Mouse (Mus musculus): Measurements from ENCODE around the gene Vmn1r16. TPM values are rescaled to one million over a fixed set of nuclear protein-coding genes. Genes with fewer than 3 reads are reported as not detected.
"Not testable (repeated sequence)": the region's sequence is repeated elsewhere in the genome, so short reads cannot be mapped to it uniquely, and the experiment has no call there.

Vmn1r16 gene
- polyA plus RNA-seq (2016; fragmentation: Nextera tagmentation; extraction: Ambion mirVana) = not detected in 2 replicates

DNA sequence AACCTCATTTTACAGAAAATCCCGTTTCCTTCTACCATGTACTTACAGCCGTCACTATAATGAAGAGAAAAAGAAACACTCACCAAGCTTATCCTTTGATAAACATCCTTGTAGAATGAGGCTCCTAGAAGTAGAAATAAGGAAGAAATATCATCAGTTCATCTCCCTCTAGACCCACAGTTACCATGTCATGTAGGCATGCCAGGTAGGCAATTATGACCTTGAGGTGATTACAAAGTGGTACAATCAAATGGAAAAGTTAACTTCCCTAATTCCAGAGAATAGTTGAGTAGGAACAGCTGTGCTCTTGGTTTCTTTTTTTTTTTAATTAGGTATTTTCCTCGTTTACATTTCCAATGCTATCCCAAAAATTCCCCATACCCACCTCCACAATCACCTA is at the start of gene Vmn1r16:
Vmn1r16 (minus strand) TSS at position 101 of the 400 bp plus-strand sequence.
- H3K27me3 ChIP-seq (ENCODE audit: insufficient read depth, poor library complexity, severe bottlenecking) = no peaks in the 10 kb centered on the region
- no peak within 1 kb of the TSS for H3K27ac ChIP-seq
- no peak for DNase-seq (ENCODE audit: low spot score)
- no peaks in the 10 kb centered on the region for H3K9me3 ChIP-seq
- H3K4me3 ChIP-seq = no peak within 1 kb of the TSS
- WGBS = 73% methylated on average over 3 of the region's 3 CpGs
- H3K4me1 ChIP-seq = no peaks in the 10 kb centered on the region
- no peaks in the 10 kb centered on the region for H3K36me3 ChIP-seq

DNA sequence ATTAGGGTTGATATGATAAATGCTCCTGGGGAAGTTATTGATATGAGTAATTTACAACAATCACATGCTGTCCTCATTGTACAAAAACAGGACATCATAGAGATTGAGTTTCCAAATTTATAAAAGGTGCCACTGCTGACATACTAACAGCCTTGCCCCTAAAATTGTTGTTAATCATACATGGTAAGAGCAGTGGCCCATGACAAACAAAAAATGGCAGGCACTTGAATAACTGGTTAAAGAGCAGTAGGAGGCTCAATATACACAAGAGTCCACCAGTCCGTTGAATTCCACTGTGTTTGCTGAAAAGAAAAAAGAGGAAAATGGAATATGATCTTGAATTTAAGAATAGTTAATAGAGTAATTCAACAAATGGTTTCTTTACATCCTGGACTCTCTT is 38.2 kb upstream of the Vmn1r16 start:
- no peak overlapping the region for H3K4me3 ChIP-seq
- H3K4me1 ChIP-seq = no peaks in the 10 kb centered on the region
- no peak overlapping the region for H3K27ac ChIP-seq
- H3K27me3 ChIP-seq (ENCODE audit: insufficient read depth, poor library complexity, severe bottlenecking) = no peaks in the 10 kb centered on the region
- 81% methylated on average over 1 of the region's 1 CpGs for WGBS
- DNase-seq (ENCODE audit: low spot score) = no peak
- H3K9me3 ChIP-seq = no peaks in the 10 kb centered on the region
- no peaks in the 10 kb centered on the region for H3K36me3 ChIP-seq

DNA sequence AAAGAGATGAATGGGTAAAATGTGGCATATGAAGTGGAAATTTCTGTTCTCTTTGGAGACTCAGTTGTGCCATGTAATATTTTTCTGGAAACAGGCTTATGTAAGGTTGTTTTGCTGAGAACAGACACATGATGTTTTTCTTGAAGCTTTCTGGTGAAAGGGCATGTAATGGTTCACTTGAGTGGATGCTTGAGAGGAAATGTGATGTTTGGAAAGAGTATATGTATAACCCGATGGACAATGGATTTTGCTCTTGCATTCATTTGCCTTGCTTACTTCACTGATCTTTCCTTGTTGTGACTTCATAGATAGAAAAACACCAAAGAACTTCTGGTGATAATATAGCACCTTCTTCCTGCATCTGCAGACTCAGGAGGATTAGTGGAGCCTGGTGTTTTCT is 36.6 kb upstream of the Vmn1r16 start:
- H3K27me3 ChIP-seq (ENCODE audit: insufficient read depth, poor library complexity, severe bottlenecking); H3K9me3 ChIP-seq; H3K4me1 ChIP-seq; H3K27ac ChIP-seq; H3K36me3 ChIP-seq; DNase-seq (ENCODE audit: low spot score); H3K4me3 ChIP-seq: not testable (repeated sequence)
- WGBS = 92% methylated on average over 1 of the region's 1 CpGs

DNA sequence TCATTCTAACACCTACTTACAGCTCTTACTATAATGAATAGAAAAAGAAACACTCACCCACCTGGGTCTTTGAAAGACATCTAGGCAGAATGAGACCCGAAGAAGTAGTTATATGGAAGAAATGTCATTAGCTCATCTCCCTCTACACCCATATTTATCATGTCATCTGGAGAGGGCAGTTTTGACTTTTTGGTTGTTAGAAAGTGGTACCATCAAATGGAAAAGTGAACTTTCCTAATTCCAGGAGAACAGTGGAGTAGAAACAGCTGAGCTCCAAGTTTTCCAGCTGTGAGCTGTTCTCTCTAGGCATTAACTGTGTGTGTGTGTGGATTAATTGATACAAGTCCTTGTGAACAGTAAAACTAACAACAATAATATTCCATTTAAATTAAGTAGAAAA is 34.3 kb upstream of the Vmn1r16 start, which contains the start of gene Vmn1r17:
Vmn1r17 (minus strand) TSS at position 101 of the 400 bp plus-strand sequence.
- H3K9me3 ChIP-seq = no peaks in the 10 kb centered on the region
- H3K4me3 ChIP-seq = no peak within 1 kb of the TSS
- no peaks in the 10 kb centered on the region for H3K27me3 ChIP-seq (ENCODE audit: insufficient read depth, poor library complexity, severe bottlenecking)
- no peaks in the 10 kb centered on the region for H3K4me1 ChIP-seq
- no peak for DNase-seq (ENCODE audit: low spot score)
- no peak within 1 kb of the TSS for H3K27ac ChIP-seq
- no peaks in the 10 kb centered on the region for H3K36me3 ChIP-seq
- WGBS = 86% methylated on average over 1 of the region's 1 CpGs

DNA sequence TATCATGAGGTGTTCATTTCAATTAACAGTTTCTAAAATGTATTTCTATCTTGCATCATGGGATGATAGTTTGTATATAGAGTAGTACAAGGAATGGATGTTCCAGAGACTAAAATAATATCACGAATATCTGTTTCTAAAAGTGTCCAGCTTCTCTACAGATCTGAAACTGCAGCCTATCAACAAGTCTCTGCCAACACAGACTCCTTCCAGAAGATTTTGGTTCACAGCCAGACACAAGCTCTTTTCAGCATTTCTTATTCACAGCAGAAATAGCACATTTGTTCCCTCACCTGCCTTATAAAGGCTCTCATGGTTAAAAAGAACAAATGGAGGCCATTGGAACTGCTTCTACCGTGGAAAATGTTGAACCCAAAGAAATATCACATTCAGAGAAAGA is 27.6 kb upstream of the Vmn1r16 start:
- Histone ChIP-seq H3K4me1 (no peaks in the 10 kb centered on the region), H3K27ac (no peak overlapping the region)
- whole genome bisulfite sequencing = 68% methylated on average over 2 of the region's 2 CpGs

DNA sequence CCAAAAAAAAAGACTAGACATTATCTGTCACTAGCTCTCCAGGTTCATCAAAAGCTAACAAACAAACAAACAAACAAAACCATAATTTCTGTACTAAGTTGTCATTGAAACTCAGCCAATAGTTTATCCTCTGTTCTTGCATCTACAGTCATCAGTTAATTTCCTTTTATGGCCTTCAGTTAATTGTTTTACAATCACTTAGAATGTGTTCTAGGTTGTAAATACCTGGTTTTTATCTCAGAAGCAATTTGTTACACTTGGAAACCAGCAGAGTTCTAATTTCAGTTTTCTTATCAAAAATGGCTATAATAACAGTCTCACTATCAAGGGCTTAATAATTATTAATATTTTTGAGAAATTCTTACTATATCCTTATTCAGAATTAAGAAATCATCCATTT is 3.1 kb downstream of the Vmn1r16 start:
- no peak overlapping the region for H3K27ac ChIP-seq
- no peaks in the 10 kb centered on the region for H3K36me3 ChIP-seq
- no peak for DNase-seq (ENCODE audit: low spot score)

More for the DNA sequence above, 27.6 kb upstream of the Vmn1r16 start:
- no peaks in the 10 kb centered on the region for H3K36me3 ChIP-seq
- no peaks in the 10 kb centered on the region for H3K9me3 ChIP-seq
- no peaks in the 10 kb centered on the region for H3K27me3 ChIP-seq (ENCODE audit: insufficient read depth, poor library complexity, severe bottlenecking)
- no peak for DNase-seq (ENCODE audit: low spot score)
- no peak overlapping the region for H3K4me3 ChIP-seq

DNA sequence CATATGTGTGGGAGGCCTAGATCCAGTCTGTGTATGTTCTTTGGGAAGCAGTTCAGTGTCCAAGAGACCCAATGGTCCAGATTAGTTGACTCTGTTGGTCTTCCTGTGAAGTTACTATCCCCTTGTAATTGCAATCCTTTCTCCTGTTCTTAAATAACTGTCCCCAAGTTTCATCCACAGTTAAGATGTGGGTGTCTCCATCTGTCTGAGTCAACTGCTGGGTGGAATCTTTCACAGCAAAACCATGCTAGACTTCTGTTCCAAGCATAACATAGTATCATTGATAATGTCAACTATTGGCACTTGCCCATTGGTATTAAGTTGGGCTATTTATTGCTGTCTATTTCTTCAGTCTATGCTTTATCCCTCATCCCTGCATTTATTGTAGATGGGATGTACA is 50.3 kb downstream of the Vmn1r16 start:
- no peak overlapping the region for H3K27ac ChIP-seq
- DNase-seq (ENCODE audit: low spot score) = no peak
- H3K36me3 ChIP-seq = no peaks in the 10 kb centered on the region
- no peak overlapping the region for H3K4me3 ChIP-seq
- no peaks in the 10 kb centered on the region for H3K9me3 ChIP-seq
- H3K4me1 ChIP-seq = no peaks in the 10 kb centered on the region
- no peaks in the 10 kb centered on the region for H3K27me3 ChIP-seq (ENCODE audit: insufficient read depth, poor library complexity, severe bottlenecking)

More for the DNA sequence above, 3.1 kb downstream of the Vmn1r16 start:
- Histone ChIP-seq H3K4me3 (no peak overlapping the region), H3K4me1 (no peaks in the 10 kb centered on the region), H3K27me3 (ENCODE audit: insufficient read depth, poor library complexity, severe bottlenecking) (no peaks in the 10 kb centered on the region), H3K9me3 (no peaks in the 10 kb centered on the region)

DNA sequence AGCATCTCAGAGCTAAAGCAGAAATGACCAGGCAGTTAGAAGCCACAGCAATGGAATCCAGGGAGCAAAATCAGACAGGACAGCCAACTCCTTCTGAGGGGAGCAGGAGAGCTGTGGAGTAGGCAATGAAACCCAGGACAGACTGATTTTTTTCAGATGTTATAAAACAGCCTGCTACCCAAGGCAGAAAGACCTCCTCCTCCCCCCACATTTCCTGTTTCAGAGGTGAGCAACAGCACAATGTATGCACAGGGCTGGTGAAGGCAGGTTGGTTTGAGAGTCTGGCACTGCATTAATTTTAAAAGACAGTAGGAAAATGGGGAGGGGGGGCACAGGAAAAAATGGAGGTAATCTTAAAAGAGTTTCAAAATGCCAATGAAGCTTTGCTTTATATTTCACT is 56.8 kb downstream of the Vmn1r16 start:
- Histone ChIP-seq H3K9me3 (no peaks in the 10 kb centered on the region), H3K27ac (no peak overlapping the region), H3K36me3 (no peaks in the 10 kb centered on the region), H3K27me3 (ENCODE audit: insufficient read depth, poor library complexity, severe bottlenecking) (no peaks in the 10 kb centered on the region), H3K4me1 (no peaks in the 10 kb centered on the region), H3K4me3 (no peak overlapping the region)
- no peak for DNase-seq (ENCODE audit: low spot score)

DNA sequence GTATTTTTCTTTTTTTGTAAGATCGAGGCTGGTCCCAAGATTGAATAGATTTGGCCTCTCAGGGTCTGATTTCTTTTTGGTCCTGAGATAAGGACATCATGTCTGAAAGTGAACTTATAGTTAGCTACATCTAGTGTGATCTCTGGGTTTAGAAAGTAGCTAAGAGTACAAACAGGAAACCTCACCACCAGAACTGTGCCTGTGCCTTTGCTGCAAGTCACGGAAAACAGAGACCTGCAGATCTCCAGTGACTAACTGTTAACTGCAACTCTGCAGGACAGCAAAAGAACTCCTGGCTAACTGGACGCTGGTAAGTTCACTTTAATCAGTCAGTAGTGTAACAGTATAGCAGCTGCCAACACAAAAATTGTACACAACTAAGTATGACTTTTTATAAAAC is 57.4 kb downstream of the Vmn1r16 start:
- Histone ChIP-seq H3K4me1 (no peaks in the 10 kb centered on the region), H3K27ac (no peak overlapping the region), H3K27me3 (ENCODE audit: insufficient read depth, poor library complexity, severe bottlenecking) (no peaks in the 10 kb centered on the region), H3K4me3 (no peak overlapping the region), H3K9me3 (no peaks in the 10 kb centered on the region), H3K36me3 (no peaks in the 10 kb centered on the region)
- 73% methylated on average over 3 of the region's 3 CpGs for whole genome bisulfite sequencing
- DNase-seq (ENCODE audit: low spot score) = no peak

Other genes with a start within 250 kb of the Vmn1r16 start
- not detected in 2 replicates for gene Vmn1r10, start 220.0 kb downstream of the Vmn1r16 start, polyA plus RNA-seq (2016; fragmentation: Nextera tagmentation; extraction: Ambion mirVana)
- gene Vmn1r11, start 196.0 kb downstream of the Vmn1r16 start, polyA plus RNA-seq (2016; fragmentation: Nextera tagmentation; extraction: Ambion mirVana) = not detected in 2 replicates
- gene Vmn1r12, start 172.6 kb downstream of the Vmn1r16 start, polyA plus RNA-seq (2016; fragmentation: Nextera tagmentation; extraction: Ambion mirVana) = not detected in 2 replicates
- gene Vmn1r13, start 126.2 kb downstream of the Vmn1r16 start, polyA plus RNA-seq (2016; fragmentation: Nextera tagmentation; extraction: Ambion mirVana) = not detected in 2 replicates
- gene Vmn1r14, start 97.8 kb downstream of the Vmn1r16 start, polyA plus RNA-seq (2016; fragmentation: Nextera tagmentation; extraction: Ambion mirVana) = not detected in 2 replicates
- not detected in 2 replicates for gene Vmn1r15, start 71.5 kb downstream of the Vmn1r16 start, polyA plus RNA-seq (2016; fragmentation: Nextera tagmentation; extraction: Ambion mirVana)
- not detected in 2 replicates for gene Vmn1r17, start 34.2 kb upstream of the Vmn1r16 start, polyA plus RNA-seq (2016; fragmentation: Nextera tagmentation; extraction: Ambion mirVana)
- not detected in 2 replicates for gene Vmn1r18, start 66.3 kb upstream of the Vmn1r16 start, polyA plus RNA-seq (2016; fragmentation: Nextera tagmentation; extraction: Ambion mirVana)
- not detected in 2 replicates for gene Vmn1r19, start 74.3 kb upstream of the Vmn1r16 start, polyA plus RNA-seq (2016; fragmentation: Nextera tagmentation; extraction: Ambion mirVana)
- not detected in 2 replicates for gene Vmn1r20, start 99.4 kb upstream of the Vmn1r16 start, polyA plus RNA-seq (2016; fragmentation: Nextera tagmentation; extraction: Ambion mirVana)
- gene Ppm1k, start 206.0 kb upstream of the Vmn1r16 start, polyA plus RNA-seq (2016; fragmentation: Nextera tagmentation; extraction: Ambion mirVana) = 9.2 and 14.1 TPM in 2 replicates